Mouse (Mus musculus) C2C12 (cell line): ENCODE results near the gene Zdhhc18. TPM values are rescaled to one million over a fixed set of nuclear protein-coding genes. Genes with fewer than 3 reads are reported as not detected.

ENCODE experiments used
- H3K27me3 ChIP-seq: one replicate; pipeline ENCODE4 v1.6.1; 2011; ENCODE audit not compliant: control insufficient read depth, insufficient read depth, insufficient read length
- H3K36me3 ChIP-seq: one replicate; pipeline ENCODE4 v1.6.1; 2011; ENCODE audit not compliant: control insufficient read depth, insufficient read depth
- H3K4me3 ChIP-seq: one replicate; pipeline ENCODE4 v1.5.1; 2011; ENCODE audit warnings: mild to moderate bottlenecking, control low read depth; ENCODE audit not compliant: poor library complexity, insufficient read depth, severe bottlenecking
- H3K79me2 ChIP-seq: one replicate; pipeline ENCODE4 v1.6.1; 2011; ENCODE audit not compliant: control insufficient read depth, insufficient read depth
- H3K79me3 ChIP-seq: one replicate; pipeline ENCODE4 v1.6.1; 2011; ENCODE audit warnings: low read depth, control low read depth
- H3ac ChIP-seq: one replicate; pipeline ENCODE3; 2011; ENCODE audit warnings: low read depth; ENCODE audit not compliant: control insufficient read depth, insufficient read length
- CEBPB ChIP-seq: IDR thresholded peaks from one replicate; pipeline ENCODE4 v1.6.1; 2011; ENCODE audit warnings: low read depth, mild to moderate bottlenecking, control low read depth, moderate library complexity
- CTCF ChIP-seq: IDR thresholded peaks from one replicate; pipeline ENCODE4 v1.5.1; 2011; ENCODE audit not compliant: control insufficient read depth, insufficient read depth, insufficient read length
- FOSL1 ChIP-seq: IDR thresholded peaks from one replicate; pipeline ENCODE4 v1.8.0; 2011; ENCODE audit warnings: mild to moderate bottlenecking, low read length; ENCODE audit not compliant: poor library complexity, insufficient read depth, severe bottlenecking
- MAX ChIP-seq: IDR thresholded peaks from one replicate; pipeline ENCODE4 v1.6.1; 2011; ENCODE audit warnings: mild to moderate bottlenecking, control low read depth
- MYOD1 ChIP-seq: IDR thresholded peaks from one replicate; pipeline ENCODE4 v1.6.1; 2011; ENCODE audit warnings: low read depth; ENCODE audit not compliant: control insufficient read depth, insufficient read length
- MYOG ChIP-seq: IDR thresholded peaks from one replicate; pipeline ENCODE4 v1.6.1; 2011; ENCODE audit not compliant: control insufficient read depth, insufficient read length; ENCODE audit errors: extremely low read depth
- USF1 ChIP-seq: IDR thresholded peaks from one replicate; pipeline ENCODE4 v1.6.1; 2011; ENCODE audit warnings: low read depth, mild to moderate bottlenecking, control low read depth, moderate library complexity
- polyA plus RNA-seq: library from polyadenylated mRNA; unstranded; fragments of >200 nt; fragmentation: generic; extraction: Trizol; gene quantifications from one replicate; pipeline ENCODE4 v1.2.1, GENCODE M21; 2012; ENCODE audit warnings: missing spikeins

The Zdhhc18 gene
- polyA plus RNA-seq, 1 experiment = 14.3 TPM

- H3K36me3 ChIP-seq = no peaks in the 10 kb centered on the region
- no peaks in the 10 kb centered on the region for H3K27me3 ChIP-seq
- TF ChIP-seq CEBPB = no peak
- no peak for TF ChIP-seq MAX
- TF ChIP-seq MYOD1 = no peak
- no peak for TF ChIP-seq FOSL1
- TF ChIP-seq CTCF = no peak
- no peak for TF ChIP-seq USF1
- TF ChIP-seq MYOG = no peak
- no peak overlapping the region for H3ac ChIP-seq
- H3K79me3 ChIP-seq = peaks cover 25% of the 10 kb centered on the region
- H3K4me3 ChIP-seq = no peak overlapping the region
- peaks cover 48% of the 10 kb centered on the region for H3K79me2 ChIP-seq
Measured at GRCm38 (mm10) chr4:133631071-133631768, 18.7 kb downstream of the Zdhhc18 start.

- TF ChIP-seq MYOG = no peak
- no peak for TF ChIP-seq FOSL1
- no peak for TF ChIP-seq CTCF
- TF ChIP-seq CEBPB = no peak
- TF ChIP-seq MAX = no peak
- TF ChIP-seq USF1 = no peak
- TF ChIP-seq MYOD1 = no peak
- no peaks in the 10 kb centered on the region for H3K27me3 ChIP-seq
- H3K79me2 ChIP-seq = peaks cover 48% of the 10 kb centered on the region
- no peak overlapping the region for H3K4me3 ChIP-seq
- peaks cover 25% of the 10 kb centered on the region for H3K79me3 ChIP-seq
- H3ac ChIP-seq = no peak overlapping the region
- H3K36me3 ChIP-seq = no peaks in the 10 kb centered on the region
Measured at GRCm38 (mm10) chr4:133630326-133630920, 19.5 kb downstream of the Zdhhc18 start.

DNA sequence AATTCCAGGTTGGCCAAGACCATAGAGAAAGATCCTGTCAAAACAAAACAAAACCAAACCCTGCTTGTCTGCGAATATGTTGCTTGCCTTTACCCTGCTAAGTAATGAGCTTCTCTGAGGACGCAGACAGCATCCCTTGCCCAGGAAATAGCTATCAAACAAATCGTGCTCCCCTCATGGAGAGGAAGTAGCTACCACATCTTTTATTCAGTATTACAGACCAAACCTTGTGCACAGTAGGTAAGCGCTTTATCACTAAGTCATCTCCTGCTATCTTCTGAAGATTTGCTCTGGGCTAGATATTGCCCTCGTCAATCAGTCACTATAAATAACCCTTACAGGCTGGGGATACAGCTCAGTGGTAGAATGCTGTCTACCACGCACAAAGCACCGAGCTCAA, 20.8 kb downstream of the Zdhhc18 start:
- no peak for TF ChIP-seq CTCF
- no peak for TF ChIP-seq USF1
- TF ChIP-seq CEBPB = no peak
- no peak for TF ChIP-seq MYOD1
- no peak for TF ChIP-seq MYOG
- TF ChIP-seq MAX = no peak
- no peak for TF ChIP-seq FOSL1

GRCm38 (mm10) chr4:133628517-133628916, 21.4 kb downstream of the Zdhhc18 start:
- Histone ChIP-seq H3K79me2 (peaks cover 48% of the 10 kb centered on the region), H3K36me3 (no peaks in the 10 kb centered on the region), H3K79me3 (peaks cover 25% of the 10 kb centered on the region), H3K4me3 (no peak overlapping the region), H3K27me3 (no peaks in the 10 kb centered on the region), H3ac (no peak overlapping the region)
- TF ChIP-seq MAX = no peak
- TF ChIP-seq CEBPB = no peak
- TF ChIP-seq FOSL1 = no peak
- no peak for TF ChIP-seq MYOD1
- no peak for TF ChIP-seq MYOG
- no peak for TF ChIP-seq CTCF
- no peak for TF ChIP-seq USF1

More for the DNA sequence above, 20.8 kb downstream of the Zdhhc18 start:
- H3K79me2 ChIP-seq = peaks cover 48% of the 10 kb centered on the region
- H3K36me3 ChIP-seq = no peaks in the 10 kb centered on the region
- H3K27me3 ChIP-seq = no peaks in the 10 kb centered on the region
- H3ac ChIP-seq = no peak overlapping the region
- H3K79me3 ChIP-seq = peaks cover 25% of the 10 kb centered on the region
- no peak overlapping the region for H3K4me3 ChIP-seq

DNA sequence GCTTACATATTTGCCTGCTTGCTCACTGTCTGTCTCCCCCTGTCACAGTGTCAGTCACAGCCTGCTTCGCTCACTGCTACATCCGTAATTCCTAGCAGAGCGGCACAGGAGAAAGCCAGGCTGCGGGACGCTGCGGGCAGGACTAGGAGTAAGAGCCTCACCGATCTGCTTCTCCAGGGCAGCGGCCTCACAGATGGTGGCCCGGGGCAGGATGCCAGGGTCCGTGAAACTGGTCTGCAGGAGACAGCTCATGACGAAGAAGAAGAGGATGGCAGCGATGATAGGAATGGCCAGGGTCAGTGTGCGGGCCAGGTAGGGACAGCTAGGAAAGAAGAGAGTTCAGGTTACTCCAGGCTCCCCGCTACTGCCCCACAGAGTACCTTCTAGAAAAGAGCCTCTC, 22.9 kb downstream of the Zdhhc18 start:
- H3K79me3 ChIP-seq = peaks cover 20% of the 10 kb centered on the region
- no peaks in the 10 kb centered on the region for H3K27me3 ChIP-seq
- peaks cover 40% of the 10 kb centered on the region for H3K79me2 ChIP-seq
- no peak overlapping the region for H3K4me3 ChIP-seq
- TF ChIP-seq USF1 = no peak
- no peak for TF ChIP-seq FOSL1
- no peak for TF ChIP-seq MYOG
- TF ChIP-seq CEBPB = no peak
- H3ac ChIP-seq = no peak overlapping the region
- H3K36me3 ChIP-seq = peaks cover 4% of the 10 kb centered on the region

- Histone ChIP-seq H3K27me3 (no peaks in the 10 kb centered on the region), H3K79me2 (peaks cover 36% of the 10 kb centered on the region), H3ac (no peak overlapping the region), H3K4me3 (no peak overlapping the region), H3K36me3 (peaks cover 4% of the 10 kb centered on the region), H3K79me3 (peaks cover 16% of the 10 kb centered on the region)
- TF ChIP-seq MYOG = no peak
- no peak for TF ChIP-seq MYOD1
- no peak for TF ChIP-seq CEBPB
- no peak for TF ChIP-seq MAX
- no peak for TF ChIP-seq FOSL1
- TF ChIP-seq USF1 = no peak
- TF ChIP-seq CTCF = no peak
Measured at GRCm38 (mm10) chr4:133626621-133627020, 23.3 kb downstream of the Zdhhc18 start.
